Mouse (Mus musculus) lung, adult 2 months (tissue): ENCODE measurements around the gene Apoe. TPM values are rescaled to one million over a fixed set of nuclear protein-coding genes. Genes with fewer than 3 reads are reported as not detected.

Experiments
- DNase-seq: peaks from one replicate; pipeline ENCODE4 v3.0.0; 2022
- H3K4me1 ChIP-seq: fragments of 200-500 bp; 2 replicates; pipeline ENCODE4 v1.6.1; 2011; ENCODE audit warnings: low read length; ENCODE audit not compliant: control insufficient read depth, insufficient read depth
- H3K4me3 ChIP-seq: fragments of 200-500 bp; replicated peaks from 2 replicates; pipeline ENCODE3; 2011; ENCODE audit warnings: low read depth, mild to moderate bottlenecking, control low read depth, low read length; ENCODE audit errors: extremely low read depth
- CTCF ChIP-seq: fragments of 200-500 bp; IDR thresholded peaks from 2 replicates; pipeline ENCODE4 v1.5.1; 2011; ENCODE audit warnings: mild to moderate bottlenecking, low read length, control low read depth; ENCODE audit not compliant: insufficient read depth
- POLR2A ChIP-seq: fragments of 200-500 bp; IDR thresholded peaks from 2 replicates; pipeline ENCODE4 v1.6.1; 2011; ENCODE audit warnings: low read depth, mild to moderate bottlenecking, control low read depth, low read length, borderline replicate concordance; ENCODE audit errors: extremely low read depth
- WGBS: fragments of 180-500 bp; shearing (Covaris S2); methylation state at CpG from one replicate; pipeline ENCODE4 v1.1.7; 2018; 5-methylcytosine and 5-hydroxymethylcytosine counted together
- polyA plus RNA-seq: library from polyadenylated mRNA; depleted of rRNA; stranded (reverse); fragments of >200 nt; gene quantifications from 2 replicates; pipeline ENCODE4 v1.2.3, GENCODE M21; 2012

Gene Apoe
- polyA plus RNA-seq, 1 experiment, result 815 TPM

DNA sequence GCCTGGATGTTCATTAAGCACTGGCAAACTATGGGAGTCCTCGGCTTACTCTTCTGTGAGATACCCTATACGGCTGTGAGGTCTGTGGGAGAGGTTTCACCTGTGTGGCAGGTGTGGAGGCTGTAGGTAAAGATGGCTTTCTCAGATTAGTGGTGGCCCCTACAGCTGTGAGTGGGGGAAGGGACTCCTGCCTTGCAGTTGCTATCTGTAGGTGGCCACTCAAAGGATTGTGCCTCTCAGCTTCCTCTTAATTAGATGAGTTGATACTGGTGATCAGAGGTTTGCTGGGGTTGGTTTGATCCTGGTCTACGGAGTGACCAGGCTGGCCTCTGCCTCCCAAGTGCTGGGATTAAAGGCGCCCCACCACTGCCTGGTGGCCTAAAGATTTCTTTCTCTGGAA lies 5.5 kb upstream of the Apoe start:
- no peak for DNase-seq
- TF ChIP-seq POLR2A (no peak), CTCF (no peak)
- WGBS, result 89% methylated on average over 4 of the region's 4 CpGs

DNA sequence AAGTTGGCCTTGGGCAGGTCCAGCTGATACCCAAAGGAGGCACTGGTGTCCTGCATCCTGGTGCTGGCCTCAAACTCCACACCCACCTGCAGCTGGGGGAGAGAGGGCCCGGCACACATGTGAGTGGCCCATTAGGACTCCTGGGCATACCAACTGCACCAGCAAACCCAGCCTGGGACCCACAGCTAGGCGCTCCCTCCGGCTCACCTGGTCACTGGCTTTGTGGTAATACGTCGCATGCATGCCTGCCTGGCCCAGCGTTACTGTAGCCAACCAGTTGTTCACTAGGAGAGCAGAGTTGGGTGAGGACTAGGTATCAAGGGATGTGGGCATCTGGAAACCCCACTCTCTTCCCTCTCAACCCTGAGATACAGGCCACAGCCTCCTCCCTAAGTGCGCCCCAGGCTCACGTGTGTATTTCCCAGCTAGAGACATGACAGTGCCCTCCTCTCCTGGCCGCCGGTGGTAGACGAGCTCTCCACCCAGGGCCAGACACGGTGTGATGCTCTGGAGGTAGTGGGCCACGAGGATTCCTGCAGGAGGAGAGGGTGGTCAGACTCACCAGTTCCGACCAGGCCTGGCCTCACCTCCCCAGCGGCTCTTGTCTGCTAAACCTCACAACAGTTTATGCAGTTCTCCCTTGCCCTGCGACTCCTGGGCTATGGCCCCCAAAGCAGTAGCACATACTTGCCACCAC lies 4.0 kb upstream of the Apoe start:
- no peak overlapping the region for H3K4me3 ChIP-seq
- 92% methylated on average over 16 of the region's 16 CpGs for WGBS
- no peak for TF ChIP-seq POLR2A
- no peak for TF ChIP-seq CTCF
- H3K4me1 ChIP-seq, result peaks cover 12% of the 10 kb centered on the region; the same call in 1 of the 2 replicates
- DNase-seq, result no peak

More for the DNA sequence above, 5.5 kb upstream of the Apoe start:
- H3K4me1 ChIP-seq, result peaks cover 7% of the 10 kb centered on the region; the same call in 1 of the 2 replicates
- no peak overlapping the region for H3K4me3 ChIP-seq

DNA sequence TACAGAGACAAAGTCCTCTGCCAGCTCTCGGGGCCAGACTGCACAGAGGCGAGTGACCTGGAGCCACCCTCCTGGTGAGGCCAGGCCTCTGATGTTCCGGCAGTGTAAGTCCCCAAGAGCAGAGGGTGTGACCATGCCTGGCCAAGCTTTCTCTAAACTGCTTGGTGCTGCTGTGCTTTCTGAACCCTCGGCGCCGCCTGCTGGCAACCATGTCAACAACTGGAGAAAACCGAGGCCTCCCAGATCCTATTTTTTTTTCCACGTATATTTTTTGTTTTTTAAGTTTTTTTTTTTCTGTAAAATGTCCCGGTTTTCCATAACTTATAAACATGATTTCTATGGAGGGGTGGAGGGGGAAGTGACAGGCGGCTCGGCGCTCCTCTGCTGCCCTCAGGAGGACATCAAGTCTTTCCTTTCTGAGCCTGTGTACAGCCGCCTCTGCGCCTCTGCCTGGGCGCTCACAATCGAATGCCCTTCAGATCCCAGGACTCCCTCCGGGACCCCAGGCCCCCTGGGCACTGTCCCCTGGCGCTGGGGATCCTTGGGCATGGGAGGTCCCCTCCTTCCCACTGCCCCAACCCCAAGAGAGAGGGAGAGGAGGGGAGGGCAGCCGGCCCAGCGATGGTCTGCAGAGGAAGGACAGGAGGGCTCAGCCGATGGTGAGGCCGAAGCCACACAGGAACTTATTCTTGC lies 2.2 kb upstream of the Apoe start:
- DNase-seq, result peak; percentile 69
- WGBS, result 32% methylated on average over 22 of the region's 22 CpGs
- TF ChIP-seq CTCF (peak; percentile 70), POLR2A (no peak)
- H3K4me3 ChIP-seq, result no peak overlapping the region
- H3K4me1 ChIP-seq, result peaks cover 12% of the 10 kb centered on the region; the same call in 1 of the 2 replicates

DNA sequence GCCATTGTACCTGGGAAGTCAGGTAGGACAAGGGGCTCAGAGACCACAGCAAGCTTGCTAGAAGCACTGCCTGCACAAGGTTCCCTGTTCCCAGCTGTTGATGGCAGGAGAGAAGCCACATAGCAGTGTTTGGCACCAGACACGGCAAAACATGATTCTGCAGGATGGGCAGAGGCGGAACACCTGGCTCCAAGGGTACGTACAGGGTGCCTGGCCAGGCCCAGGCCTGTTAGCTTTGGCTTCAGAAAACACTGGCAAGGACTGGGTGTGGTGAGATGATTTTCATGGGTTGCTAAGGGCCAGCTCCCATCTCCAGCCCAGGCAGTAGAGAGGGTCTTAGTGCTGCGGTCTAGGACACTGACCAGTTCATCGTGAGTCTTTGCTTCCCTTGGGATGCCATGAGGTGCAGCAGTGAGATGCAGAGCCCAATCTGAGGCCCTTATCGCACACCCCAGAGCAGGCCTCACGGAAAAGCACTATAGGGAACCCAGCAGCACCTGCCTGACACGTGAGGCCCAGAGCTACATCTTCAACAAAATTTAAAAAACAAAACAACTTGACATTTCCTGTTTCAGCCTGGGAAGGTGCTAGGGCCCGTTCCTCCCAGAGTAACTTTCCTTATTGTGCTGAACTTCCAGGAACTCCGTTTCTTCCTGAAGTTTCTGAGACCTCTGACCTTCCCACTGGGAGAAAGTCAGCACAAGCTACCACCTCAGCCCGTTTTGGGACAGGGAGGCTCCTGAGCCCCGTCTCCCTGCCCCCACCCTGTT lies 1.5 kb upstream of the Apoe start:
- TF ChIP-seq POLR2A, result no peak
- no peak for TF ChIP-seq CTCF
- DNase-seq, result peak; percentile 30
- 49% methylated on average over 12 of the region's 12 CpGs for WGBS
- H3K4me3 ChIP-seq, result no peak overlapping the region
- H3K4me1 ChIP-seq, result peaks cover 12% of the 10 kb centered on the region; the same call in 1 of the 2 replicates

DNA sequence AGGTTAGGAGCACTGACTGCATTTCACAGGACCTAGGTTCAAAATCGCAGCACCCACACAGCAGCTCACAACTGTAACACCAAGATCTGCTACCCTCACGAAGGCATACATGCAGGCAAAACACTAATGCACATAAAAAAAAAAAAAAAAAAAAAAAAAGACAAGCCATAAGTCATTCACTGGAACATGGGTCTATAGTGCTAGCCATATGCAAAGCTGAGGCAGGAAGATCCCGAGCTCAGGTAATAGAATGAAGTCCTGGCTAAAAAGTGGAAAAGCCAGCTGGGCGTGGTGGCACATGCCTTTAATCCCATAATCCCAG lies 800 bp upstream of the Apoe start:
- DNase-seq, result no peak
- Histone ChIP-seq H3K4me1 (peaks cover 12% of the 10 kb centered on the region; the same call in 1 of the 2 replicates), H3K4me3 (no peak overlapping the region)
- TF ChIP-seq POLR2A, result no peak
- TF ChIP-seq CTCF, result no peak
- 82% methylated on average over 4 of the region's 4 CpGs for WGBS

DNA sequence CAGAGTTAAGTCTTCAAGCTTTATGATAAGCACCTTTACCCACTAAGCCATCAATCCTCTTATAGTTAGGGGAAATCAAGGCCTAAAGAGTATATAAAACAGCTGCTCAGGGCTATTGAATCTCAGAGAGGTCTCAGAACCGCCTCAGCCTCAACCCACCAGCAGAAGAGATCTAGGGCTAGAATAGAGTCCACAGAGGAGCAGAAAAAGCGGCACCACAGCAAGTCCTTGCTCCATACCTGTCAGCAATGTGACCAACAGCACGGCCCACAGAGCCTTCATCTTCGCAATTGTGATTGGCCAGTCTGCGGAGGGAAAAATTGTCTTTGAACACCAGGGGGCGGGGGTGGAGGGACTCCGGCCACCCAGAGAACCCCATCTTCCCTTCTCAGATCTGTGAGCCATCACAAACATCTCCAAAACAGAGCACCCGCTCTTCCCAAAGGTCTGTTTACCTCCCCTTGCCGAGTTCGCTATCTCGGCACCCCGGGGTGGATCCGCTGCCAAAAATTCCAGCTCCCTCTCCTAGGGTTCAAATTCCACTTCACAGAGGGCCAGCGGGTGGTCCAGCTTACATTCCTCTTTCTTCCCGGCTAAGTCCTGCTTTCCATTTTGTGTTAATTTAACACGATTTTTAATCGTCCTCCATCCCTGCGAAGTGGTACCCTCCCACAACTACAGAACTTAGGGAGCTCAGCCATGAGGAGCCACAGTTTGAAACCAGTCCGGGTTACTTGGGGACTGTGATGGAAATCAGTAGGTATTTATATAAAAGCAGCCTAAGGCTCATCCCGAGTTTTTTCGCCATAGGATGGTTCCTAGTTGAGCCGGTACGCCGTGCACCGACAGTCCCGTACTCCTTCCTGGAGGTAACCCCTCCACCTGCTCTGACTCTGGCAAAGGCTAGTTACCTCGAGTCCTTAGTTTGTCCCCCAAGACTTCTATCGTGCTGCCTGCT lies 760 bp downstream of the Apoe start:
- peaks cover 15% of the 10 kb centered on the region for H3K4me1 ChIP-seq
- H3K4me3 ChIP-seq, result peak overlapping the region; percentile 51
- TF ChIP-seq POLR2A (no peak), CTCF (peak; percentile 13; the same call in 1 of the 2 replicates)
- 8% methylated on average over 28 of the region's 28 CpGs for WGBS
- DNase-seq, result no peak

DNA sequence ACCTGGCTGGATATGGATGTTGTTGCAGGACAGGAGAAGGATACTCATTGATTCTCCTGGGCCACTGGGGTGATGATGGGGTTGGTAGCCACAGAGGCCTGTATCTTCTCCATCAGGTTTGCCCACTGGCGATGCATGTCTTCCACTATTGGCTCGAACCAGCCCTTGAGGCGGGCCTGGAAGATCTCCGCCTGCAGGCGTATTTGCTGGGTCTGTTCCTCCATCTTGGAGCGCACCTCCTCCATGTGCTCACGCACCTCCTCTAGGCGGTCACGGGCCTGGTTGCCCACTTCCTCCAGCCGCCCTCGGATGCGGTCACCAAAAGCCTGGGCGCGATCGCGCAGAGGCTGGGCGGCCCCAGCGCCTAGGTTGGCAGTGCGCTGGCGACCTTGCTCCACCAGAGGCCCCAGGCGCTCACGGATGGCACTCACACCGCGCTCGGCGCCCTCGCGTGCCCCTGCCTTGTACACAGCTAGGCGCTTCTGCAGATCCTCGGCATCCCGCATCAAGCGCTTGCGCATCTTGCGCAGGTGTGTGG lies 2.6 kb downstream of the Apoe start:
- TF ChIP-seq CTCF, result no peak
- TF ChIP-seq POLR2A, result no peak
- WGBS, result 97% methylated on average over 34 of the region's 34 CpGs
- no peak for DNase-seq
- peaks cover 17% of the 10 kb centered on the region for H3K4me1 ChIP-seq
- H3K4me3 ChIP-seq, result no peak overlapping the region

DNA sequence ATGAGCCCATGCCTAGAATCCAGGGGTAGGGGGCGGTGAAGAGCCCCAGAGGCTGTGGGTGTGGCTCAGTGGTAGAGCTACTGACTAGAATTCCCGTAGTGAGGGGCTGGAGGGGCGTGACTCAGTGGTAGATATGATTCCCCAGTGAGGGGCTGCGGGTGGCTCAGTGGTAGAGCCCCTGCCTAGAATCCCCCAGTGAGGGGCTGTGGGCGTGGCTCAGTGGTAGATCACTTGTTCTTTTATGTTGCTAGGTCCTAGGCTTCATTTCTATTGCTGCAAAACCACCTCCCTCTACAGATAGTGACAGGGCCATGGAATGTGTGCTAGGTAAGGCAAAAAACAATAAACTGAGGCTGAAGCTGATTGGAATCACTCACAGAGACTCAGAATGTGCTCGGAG lies 3.1 kb downstream of the Apoe start:
- 90% methylated on average over 6 of the region's 6 CpGs for WGBS
- no peak for DNase-seq
- no peak overlapping the region for H3K4me3 ChIP-seq
- H3K4me1 ChIP-seq, result peaks cover 16% of the 10 kb centered on the region
- no peak for TF ChIP-seq CTCF
- no peak for TF ChIP-seq POLR2A
